Mouse (Mus musculus) liver, embryonic 15.5 days (tissue): Measurements from ENCODE around the gene Rassf2. TPM values are rescaled to one million over a fixed set of nuclear protein-coding genes. Genes with fewer than 3 reads are reported as not detected.

ENCODE experiments used
- ATAC-seq: fragments of 200-750 bp; cut with Nextera tagmentation; 2 replicates; pipeline ENCODE4 v1.8.0; 2017; ENCODE audit warnings: moderate number of reproducible peaks, mild to moderate bottlenecking, moderate library complexity; ENCODE audit not compliant: insufficient read depth
- H3K27ac ChIP-seq: fragments of 300-500 bp; sonication (generic); replicated peaks from 2 replicates; pipeline ENCODE4 v1.5.1; 2015; ENCODE audit warnings: mild to moderate bottlenecking, inconsistent platforms
- H3K27me3 ChIP-seq: fragments of 300-500 bp; sonication (generic); 2 replicates; pipeline ENCODE4 v1.6.1; 2015; ENCODE audit warnings: mild to moderate bottlenecking, inconsistent platforms
- H3K36me3 ChIP-seq: fragments of 300-500 bp; sonication (generic); replicated peaks from 2 replicates; pipeline ENCODE4 v1.6.1; 2015; ENCODE audit warnings: moderate library complexity, mild to moderate bottlenecking, inconsistent platforms
- H3K4me1 ChIP-seq: fragments of 300-500 bp; sonication (generic); replicated peaks from 2 replicates; pipeline ENCODE4 v1.6.1; 2015; ENCODE audit warnings: inconsistent platforms
- H3K4me2 ChIP-seq: fragments of 300-500 bp; sonication (generic); 2 replicates; pipeline ENCODE4 v1.6.1; 2015; ENCODE audit warnings: moderate library complexity, mild to moderate bottlenecking, inconsistent platforms
- H3K4me3 ChIP-seq: fragments of 300-500 bp; sonication (generic); replicated peaks from 2 replicates; pipeline ENCODE4 v1.5.1; 2015; ENCODE audit warnings: mild to moderate bottlenecking, inconsistent platforms
- H3K9ac ChIP-seq: fragments of 300-500 bp; sonication (generic); 2 replicates; pipeline ENCODE4 v1.6.1; 2015; ENCODE audit warnings: moderate library complexity, mild to moderate bottlenecking, inconsistent platforms
- H3K9me3 ChIP-seq: fragments of 300-500 bp; sonication (generic); replicated peaks from 2 replicates; pipeline ENCODE4 v1.6.1; 2016; ENCODE audit warnings: inconsistent platforms
- WGBS: fragments of 180-500 bp; shearing (Covaris S2); methylation state at CpG from one replicate; pipeline ENCODE4 v1.1.7; 2015; ENCODE audit warnings: mixed read lengths; ENCODE audit not compliant: insufficient replicate concordance; 5-methylcytosine and 5-hydroxymethylcytosine counted together
- polyA plus RNA-seq: library from polyadenylated mRNA; unstranded; fragments of >200 nt; fragmentation: Nextera tagmentation; extraction: Ambion mirVana; gene quantifications from 2 replicates; pipeline ENCODE4 v1.2.1, GENCODE M21; 2015

Rassf2 gene
- polyA plus RNA-seq, 1 experiment from 2014 or later: 2.9 TPM

DNA sequence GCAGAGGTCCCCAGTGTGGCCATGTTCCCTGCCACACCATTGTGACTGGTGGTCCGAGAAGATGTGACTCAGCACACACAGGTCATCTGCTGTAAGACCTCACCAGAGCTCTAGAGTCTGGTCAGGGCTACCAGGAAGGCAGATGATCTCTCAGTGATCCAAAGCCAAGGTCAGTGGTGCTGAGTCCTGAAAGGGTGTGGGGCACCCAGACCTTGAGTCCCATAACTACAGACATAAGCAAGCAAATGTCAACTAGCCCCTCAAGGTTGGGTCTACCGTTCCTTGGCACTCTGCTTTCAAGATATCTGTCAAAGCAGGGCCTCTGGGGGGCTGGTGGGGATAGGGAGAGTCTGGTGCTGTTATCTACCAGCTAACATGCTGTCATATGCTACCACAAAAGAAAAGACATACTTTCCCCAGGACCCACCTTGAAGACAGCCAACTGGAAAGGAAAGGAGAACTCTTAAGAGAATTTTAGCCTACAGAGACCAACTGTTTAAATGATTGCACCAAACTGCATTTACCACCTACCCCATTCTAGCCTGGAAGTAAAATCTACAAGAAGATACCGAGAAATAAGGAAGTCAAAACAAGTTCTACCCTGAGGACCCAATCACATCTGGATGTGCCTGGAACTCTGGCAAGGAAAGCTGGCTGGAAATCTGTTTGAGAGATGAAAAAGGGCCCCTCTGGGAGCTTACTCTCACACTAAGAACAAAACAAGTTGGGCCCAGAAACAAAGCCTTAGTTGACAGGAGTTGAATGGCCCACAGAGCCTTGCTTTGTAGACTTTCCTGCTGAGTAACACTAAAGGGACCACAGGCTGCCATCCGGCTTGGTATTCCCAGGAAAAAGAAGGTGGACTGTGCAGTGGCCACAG, 4.8 kb upstream of the Rassf2 start:
- WGBS: 37% methylated on average over 4 of the region's 4 CpGs
- Histone ChIP-seq H3K36me3 (no peaks in the 10 kb centered on the region), H3K9ac (no peak overlapping the region), H3K27me3 (peaks cover 19% of the 10 kb centered on the region), H3K4me3 (no peak overlapping the region), H3K9me3 (no peaks in the 10 kb centered on the region), H3K4me2 (no peak overlapping the region), H3K4me1 (peaks cover 42% of the 10 kb centered on the region), H3K27ac (peak overlapping the region; percentile 9)
- ATAC-seq: peak; percentile 61

- no peak for ATAC-seq
- no peaks in the 10 kb centered on the region for H3K9me3 ChIP-seq
- no peak overlapping the region for H3K27ac ChIP-seq
- 75% methylated on average over 11 of the region's 11 CpGs for WGBS
- no peak overlapping the region for H3K9ac ChIP-seq
- H3K4me1 ChIP-seq: peaks cover 55% of the 10 kb centered on the region
- H3K4me3 ChIP-seq: no peak overlapping the region
- H3K27me3 ChIP-seq: peaks cover 52% of the 10 kb centered on the region
- H3K4me2 ChIP-seq: no peak overlapping the region
- H3K36me3 ChIP-seq: no peaks in the 10 kb centered on the region
These were observed 1.5 kb upstream of the Rassf2 start for GRCm38 (mm10) chr2:132031364-132032095.

DNA sequence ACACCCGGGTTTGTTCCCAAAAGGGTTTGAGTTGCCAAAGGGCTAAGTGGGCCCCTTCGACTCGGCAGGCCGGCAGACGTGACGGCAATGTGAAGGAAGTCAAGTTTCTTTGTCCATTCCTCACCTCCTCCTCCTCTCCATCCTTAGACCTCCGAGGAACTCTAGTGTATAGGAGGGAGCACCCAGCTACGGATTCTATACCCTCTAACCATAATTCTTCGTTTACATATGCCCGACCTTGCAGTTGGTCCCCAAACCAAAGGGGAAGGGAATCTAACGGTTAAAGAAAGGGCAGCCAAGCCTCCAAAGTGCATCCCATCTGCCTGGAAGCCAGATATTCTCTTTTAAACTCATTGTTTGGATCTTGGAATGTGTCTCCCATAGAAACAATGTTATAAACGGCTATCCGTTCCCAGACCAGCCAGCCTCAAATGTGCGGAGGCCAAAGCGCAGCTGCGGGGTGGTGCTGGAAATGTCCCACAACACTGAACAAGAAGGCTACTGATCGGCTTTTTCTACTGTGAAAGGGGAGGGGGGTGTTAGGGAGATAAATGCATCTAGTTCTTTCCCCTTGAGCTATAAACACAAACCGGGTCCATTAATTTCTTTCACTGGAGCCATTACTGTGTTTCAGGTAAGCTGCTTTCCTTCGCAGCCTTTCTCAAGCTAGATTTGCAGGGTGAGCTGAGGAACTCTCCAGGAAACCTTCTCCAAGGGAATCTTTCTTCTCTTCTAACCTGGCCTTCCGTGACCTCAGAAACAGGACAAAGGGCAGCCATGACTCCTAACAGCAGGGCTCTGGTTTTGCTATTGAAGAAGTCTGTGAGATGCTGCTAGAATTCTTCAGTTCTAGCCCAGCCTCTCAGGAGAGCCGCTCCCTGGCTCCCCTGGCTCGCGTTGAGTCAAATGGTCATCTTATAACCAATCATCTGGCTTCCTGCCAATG, 633 bp upstream of the Rassf2 start:
- no peaks in the 10 kb centered on the region for H3K9me3 ChIP-seq
- peaks cover 58% of the 10 kb centered on the region for H3K27me3 ChIP-seq
- peaks cover 55% of the 10 kb centered on the region for H3K4me1 ChIP-seq
- H3K36me3 ChIP-seq: no peaks in the 10 kb centered on the region
- WGBS: 37% methylated on average over 23 of the region's 23 CpGs
- ATAC-seq: no peak
- H3K27ac ChIP-seq: no peak overlapping the region
- no peak overlapping the region for H3K9ac ChIP-seq
- peak overlapping the region; percentile 60 for H3K4me3 ChIP-seq
- H3K4me2 ChIP-seq: peak overlapping the region; percentile 85

DNA sequence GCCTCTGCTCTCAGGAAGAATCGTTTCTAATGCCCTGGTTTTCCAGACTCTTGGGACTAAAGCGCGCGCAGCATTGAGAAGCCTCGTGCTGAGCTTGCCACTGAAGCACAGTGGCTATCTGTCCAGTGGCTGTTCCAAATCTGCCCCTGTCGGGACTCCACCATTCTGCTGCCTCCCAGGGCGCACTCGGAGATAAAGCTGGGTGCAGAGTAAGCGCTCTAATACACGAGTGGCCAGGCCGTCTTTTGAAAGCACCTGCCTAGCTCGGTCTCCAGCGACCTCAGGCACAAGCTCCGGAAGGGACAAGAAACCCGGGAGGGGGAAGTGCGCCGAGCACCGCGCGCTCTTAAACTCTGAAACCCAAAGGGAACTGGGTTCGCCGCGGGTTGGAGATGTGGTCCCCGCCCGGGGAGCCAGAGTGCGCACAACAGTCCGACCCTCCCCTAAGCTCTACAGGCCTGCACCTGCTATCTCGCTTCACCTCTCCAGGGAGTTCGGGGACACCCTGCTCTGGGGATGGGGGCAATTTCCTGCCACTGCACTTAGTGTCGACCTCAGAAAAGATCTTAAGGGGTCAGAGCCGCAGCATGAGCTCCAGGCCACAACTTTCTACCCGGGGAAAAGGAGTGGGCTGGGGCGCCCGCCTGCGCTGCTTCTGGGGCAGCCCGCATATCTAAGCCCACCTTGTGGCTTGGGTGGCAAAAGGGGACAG, 1.0 kb downstream of the Rassf2 start:
- Histone ChIP-seq H3K9me3 (no peaks in the 10 kb centered on the region), H3K9ac (peak overlapping the region; percentile 45), H3K4me3 (peak overlapping the region; percentile 60), H3K4me2 (peak overlapping the region; percentile 85), H3K27me3 (peaks cover 58% of the 10 kb centered on the region), H3K4me1 (peaks cover 39% of the 10 kb centered on the region), H3K36me3 (no peaks in the 10 kb centered on the region), H3K27ac (peak overlapping the region; percentile 54; the same call in 1 of the 2 replicates)
- peak; percentile 47 for ATAC-seq
- WGBS: under 1% methylated on average over 36 of the region's 36 CpGs

- H3K9me3 ChIP-seq: no peaks in the 10 kb centered on the region
- H3K4me1 ChIP-seq: peaks cover 30% of the 10 kb centered on the region
- peak overlapping the region; percentile 60 for H3K4me3 ChIP-seq
- H3K4me2 ChIP-seq: peak overlapping the region; percentile 85
- H3K27me3 ChIP-seq: peaks cover 58% of the 10 kb centered on the region
- no peak overlapping the region for H3K27ac ChIP-seq
- ATAC-seq: no peak
- H3K9ac ChIP-seq: no peak overlapping the region
- no peaks in the 10 kb centered on the region for H3K36me3 ChIP-seq
- WGBS: 35% methylated on average over 5 of the region's 5 CpGs
These were observed 2.0 kb downstream of the Rassf2 start for GRCm38 (mm10) chr2:132028107-132028506.

DNA sequence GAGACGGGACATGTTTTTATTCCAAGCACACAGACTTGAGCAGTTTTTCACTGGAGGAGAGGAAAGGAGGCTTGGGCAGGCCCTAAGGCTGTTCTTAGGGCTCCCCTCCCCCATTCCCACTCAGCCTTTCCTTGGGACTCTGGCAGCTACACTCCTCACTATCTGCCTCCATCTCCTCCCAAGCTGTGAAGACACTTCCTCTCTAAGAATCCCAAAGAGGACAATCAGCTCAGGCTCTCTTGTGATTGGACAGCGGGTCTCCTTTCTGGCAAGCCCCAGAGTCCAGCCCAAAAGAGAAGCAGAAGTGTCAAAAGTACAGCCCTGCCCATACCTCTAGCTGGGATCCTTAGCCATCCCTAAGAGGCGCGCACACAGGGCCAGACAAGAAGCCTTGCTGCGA, 2.7 kb downstream of the Rassf2 start:
- H3K4me2 ChIP-seq: no peak overlapping the region; the same call in 1 of the 2 replicates
- no peak overlapping the region for H3K9ac ChIP-seq
- H3K27me3 ChIP-seq: peaks cover 58% of the 10 kb centered on the region
- H3K36me3 ChIP-seq: no peaks in the 10 kb centered on the region
- H3K4me1 ChIP-seq: peaks cover 32% of the 10 kb centered on the region
- no peak overlapping the region for H3K4me3 ChIP-seq
- ATAC-seq: no peak
- 30% methylated on average over 5 of the region's 5 CpGs for WGBS
- H3K27ac ChIP-seq: no peak overlapping the region
- no peaks in the 10 kb centered on the region for H3K9me3 ChIP-seq

DNA sequence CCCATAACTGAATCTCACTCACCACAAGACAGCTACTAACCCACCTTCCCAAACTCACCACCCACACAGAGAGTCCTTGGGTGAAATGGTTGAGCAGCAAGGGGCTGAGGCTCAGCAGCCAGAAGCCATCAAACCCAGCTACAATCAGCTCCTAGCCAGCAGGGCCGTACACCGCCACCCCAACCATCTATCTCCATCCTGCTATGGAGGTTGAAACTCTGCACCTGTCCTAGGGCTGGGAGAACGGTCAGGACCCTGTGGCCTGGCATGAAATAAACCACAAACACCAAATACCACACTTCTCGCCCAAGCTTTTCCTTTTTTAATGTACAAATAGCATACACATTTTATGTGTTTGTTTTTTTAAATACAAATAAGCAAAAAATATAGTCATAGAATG, 6.0 kb downstream of the Rassf2 start:
- peaks cover 30% of the 10 kb centered on the region for H3K27me3 ChIP-seq
- no peak overlapping the region for H3K4me3 ChIP-seq
- no peak for ATAC-seq
- H3K4me2 ChIP-seq: no peak overlapping the region
- H3K4me1 ChIP-seq: peaks cover 21% of the 10 kb centered on the region
- no peak overlapping the region for H3K9ac ChIP-seq
- no peaks in the 10 kb centered on the region for H3K9me3 ChIP-seq
- H3K36me3 ChIP-seq: no peaks in the 10 kb centered on the region
- WGBS: 49% methylated on average over 4 of the region's 4 CpGs
- no peak overlapping the region for H3K27ac ChIP-seq

- Histone ChIP-seq H3K9ac (no peak overlapping the region), H3K4me2 (no peak overlapping the region), H3K27ac (0 out of 2 replicates have a peak overlapping the region, but pooled peaks have one; percentile 0), H3K4me1 (peaks cover 18% of the 10 kb centered on the region), H3K9me3 (no peaks in the 10 kb centered on the region), H3K27me3 (peaks cover 19% of the 10 kb centered on the region), H3K4me3 (no peak overlapping the region), H3K36me3 (no peaks in the 10 kb centered on the region)
- 28% methylated on average over 8 of the region's 8 CpGs for WGBS
- no peak for ATAC-seq
These were observed 7.4 kb downstream of the Rassf2 start for GRCm38 (mm10) chr2:132022621-132023020.

- peaks cover 21% of the 10 kb centered on the region for H3K4me1 ChIP-seq
- H3K9me3 ChIP-seq: no peaks in the 10 kb centered on the region
- ATAC-seq: no peak
- H3K4me3 ChIP-seq: no peak overlapping the region
- H3K9ac ChIP-seq: no peak overlapping the region
- WGBS: 55% methylated on average over 4 of the region's 4 CpGs
- peaks cover 9% of the 10 kb centered on the region for H3K27me3 ChIP-seq
- H3K27ac ChIP-seq: no peak overlapping the region; the same call in 1 of the 2 replicates
- H3K4me2 ChIP-seq: no peak overlapping the region
- H3K36me3 ChIP-seq: no peaks in the 10 kb centered on the region
These were observed 8.4 kb downstream of the Rassf2 start for GRCm38 (mm10) chr2:132021616-132022015.

GRCm38 (mm10) chr2:132020991-132021541, 9.0 kb downstream of the Rassf2 start:
- peak overlapping the region; percentile 9; the same call in 1 of the 2 replicates for H3K4me3 ChIP-seq
- no peaks in the 10 kb centered on the region for H3K36me3 ChIP-seq
- peaks cover 3% of the 10 kb centered on the region; the same call in 1 of the 2 replicates for H3K27me3 ChIP-seq
- peak; percentile 17; the same call in 1 of the 2 replicates for ATAC-seq
- H3K9me3 ChIP-seq: no peaks in the 10 kb centered on the region
- peaks cover 21% of the 10 kb centered on the region for H3K4me1 ChIP-seq
- peak overlapping the region; percentile 64 for H3K27ac ChIP-seq
- H3K9ac ChIP-seq: no peak overlapping the region
- WGBS: 11% methylated on average over 5 of the region's 5 CpGs
- H3K4me2 ChIP-seq: peak overlapping the region; percentile 32; the same call in 1 of the 2 replicates
